Mouse (Mus musculus): ENCODE measurements around the gene Ubac2.

Ubac2 gene

DNA sequence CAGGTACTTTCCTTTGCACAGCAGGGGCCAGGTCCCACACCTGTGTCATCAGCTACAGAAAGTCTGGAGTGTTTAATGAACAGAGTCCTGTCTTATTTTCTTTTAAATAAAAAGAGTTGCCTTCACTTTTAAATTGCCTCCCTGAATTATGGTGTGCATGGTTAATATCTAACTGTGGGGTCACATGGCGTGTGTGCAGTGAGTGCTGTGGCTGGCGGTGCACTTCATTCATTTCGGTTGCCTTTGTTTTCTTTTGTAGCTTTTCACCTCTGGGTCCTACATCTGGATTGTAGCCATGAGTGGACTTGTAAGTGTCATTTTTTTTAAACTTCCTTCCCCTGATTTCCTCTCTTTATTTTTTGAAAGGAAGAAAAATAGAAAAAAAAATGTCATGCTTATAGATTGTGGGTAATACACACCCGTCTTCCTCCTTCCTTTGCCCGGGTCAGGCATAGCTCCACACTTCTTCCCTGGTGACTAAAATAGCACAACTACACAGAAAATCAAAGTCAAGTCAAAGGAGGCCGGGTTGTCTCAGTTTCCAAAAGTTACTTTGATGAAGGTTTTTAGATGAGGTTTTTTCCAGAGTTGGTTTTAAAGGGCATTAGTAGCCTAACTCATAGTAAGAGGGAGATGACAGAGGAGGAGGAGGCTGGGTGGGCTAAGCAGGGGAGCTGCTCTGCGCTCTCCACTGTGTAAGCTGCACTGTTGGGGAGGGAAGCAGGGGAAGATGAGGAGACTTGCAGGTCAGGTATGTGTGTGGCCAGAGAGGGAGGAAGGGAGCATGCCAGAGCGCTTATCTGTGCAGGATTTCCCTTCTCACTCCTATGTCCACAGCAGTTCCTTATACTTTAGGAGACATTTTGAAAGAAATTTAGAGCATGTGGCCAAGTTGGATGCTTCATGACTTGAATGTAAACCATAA is 104.9 kb downstream of the Ubac2 start:
- DNase-seq: no peak

DNA sequence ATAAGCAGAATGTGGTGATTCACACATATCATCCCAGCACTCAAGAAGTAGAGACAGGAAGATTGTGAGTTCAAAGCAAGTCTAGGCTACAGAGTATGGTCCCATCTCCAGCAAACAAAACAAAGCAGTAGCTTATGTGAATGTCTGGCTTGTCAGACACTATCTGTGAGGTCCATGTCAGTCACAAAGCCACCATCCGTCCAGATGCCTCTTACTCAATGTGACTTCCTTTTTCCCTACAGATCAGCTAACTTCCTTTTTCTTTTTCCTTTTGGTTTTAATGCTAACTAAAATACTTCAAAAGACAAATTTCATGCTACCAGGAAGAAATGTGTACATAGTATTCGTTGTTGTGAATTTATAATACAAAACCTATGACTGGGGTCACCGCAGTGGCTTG is 107.1 kb downstream of the Ubac2 start:
- no peak for DNase-seq

DNA sequence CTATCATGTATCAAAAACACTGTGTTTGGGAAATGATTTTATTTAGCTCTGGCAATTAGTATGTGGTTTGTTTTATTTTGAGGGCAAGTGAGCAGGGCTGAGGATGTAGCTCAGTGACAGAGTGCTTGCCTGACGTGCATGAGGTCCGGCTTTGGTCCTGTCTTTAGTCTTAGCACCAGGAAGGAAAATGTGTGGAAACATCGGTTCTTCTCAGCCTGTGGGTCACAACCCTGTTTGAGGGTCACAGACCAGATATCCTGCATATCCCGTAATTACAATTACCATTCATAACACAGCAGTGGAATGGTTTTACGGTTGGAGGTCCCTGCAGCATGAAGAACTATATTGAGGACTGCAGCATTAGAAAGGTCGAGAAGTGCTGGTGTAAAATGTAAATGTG is 107.6 kb downstream of the Ubac2 start:
- no peak for DNase-seq

DNA sequence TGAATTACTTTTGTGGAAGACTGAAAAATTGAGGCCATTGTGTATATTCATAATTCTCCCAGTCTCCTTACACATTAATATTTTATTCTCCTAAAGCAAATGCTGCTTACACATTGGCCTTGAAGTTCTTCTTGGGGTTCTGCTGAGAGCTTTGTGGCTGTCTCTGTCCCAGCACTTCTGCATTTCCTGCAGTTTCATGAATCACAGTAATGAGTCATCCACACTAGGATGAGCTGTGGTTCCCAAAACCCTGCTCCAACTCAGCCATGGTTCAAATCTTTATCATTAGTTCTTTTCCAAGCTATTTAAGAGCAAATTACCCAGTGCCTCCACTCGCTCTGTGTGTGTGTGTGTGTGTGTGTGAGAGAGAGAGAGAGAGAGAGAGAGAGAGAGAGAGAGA is 108.9 kb downstream of the Ubac2 start:
- DNase-seq: no peak

DNA sequence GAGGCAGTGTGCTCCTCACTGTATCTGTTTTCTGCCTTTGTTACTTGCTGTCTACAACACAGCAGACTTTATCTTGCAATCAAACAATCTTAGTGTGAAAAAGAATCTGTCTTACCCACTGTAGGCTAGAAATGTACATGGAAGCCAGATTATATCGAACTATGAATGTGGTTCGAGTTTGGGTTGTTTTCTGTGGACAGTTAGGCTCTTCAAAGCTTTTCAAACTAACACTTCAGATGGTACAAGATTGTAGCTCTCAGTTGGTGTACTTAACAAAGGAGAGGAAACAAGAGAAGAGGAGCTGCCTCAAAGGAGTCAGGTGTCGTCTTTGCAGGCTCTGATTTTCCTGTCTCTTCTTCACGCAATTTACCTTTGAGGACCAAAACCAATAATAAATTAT is 109.3 kb downstream of the Ubac2 start:
- DNase-seq: no peak

DNA sequence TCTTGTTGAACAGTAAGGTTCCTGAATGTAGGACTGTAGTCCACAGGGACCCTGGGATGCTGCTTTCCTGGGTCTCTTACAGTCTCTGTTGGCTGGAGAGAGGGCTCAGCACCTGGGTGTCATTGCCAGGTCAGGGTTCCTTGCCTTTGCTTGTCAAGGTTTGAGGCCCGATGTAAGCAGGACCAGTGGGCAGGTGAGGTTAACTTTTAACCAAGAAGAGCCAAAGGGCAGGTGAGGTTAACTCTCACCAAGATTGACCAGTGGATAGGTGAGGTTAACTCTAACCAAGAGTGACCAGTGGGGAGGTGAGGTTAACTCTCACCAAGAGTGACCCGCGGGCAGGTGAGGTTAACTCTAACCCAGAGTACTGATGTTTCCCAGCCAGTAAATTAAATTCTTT is 110.9 kb downstream of the Ubac2 start:
- DNase-seq: no peak

DNA sequence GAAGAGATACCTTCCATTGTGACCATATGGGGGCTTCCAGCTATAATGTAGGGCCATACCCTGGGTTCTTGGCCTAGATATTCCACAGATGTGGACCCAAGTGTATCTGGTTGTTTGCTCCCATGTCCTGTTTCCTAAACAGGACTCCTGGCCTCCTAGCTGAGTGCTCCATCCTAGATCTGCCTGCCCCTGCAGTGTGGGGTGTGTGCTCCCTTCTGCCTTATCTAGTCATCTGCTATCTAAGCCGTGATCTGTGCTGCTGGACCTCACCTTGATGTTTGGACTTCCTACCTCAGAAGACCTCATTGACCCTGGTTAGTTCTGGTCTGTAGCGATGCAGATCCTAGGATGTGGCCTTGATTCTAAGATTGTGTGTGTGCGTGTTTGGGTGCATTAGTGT is 111.4 kb downstream of the Ubac2 start:
- DNase-seq: no peak

DNA sequence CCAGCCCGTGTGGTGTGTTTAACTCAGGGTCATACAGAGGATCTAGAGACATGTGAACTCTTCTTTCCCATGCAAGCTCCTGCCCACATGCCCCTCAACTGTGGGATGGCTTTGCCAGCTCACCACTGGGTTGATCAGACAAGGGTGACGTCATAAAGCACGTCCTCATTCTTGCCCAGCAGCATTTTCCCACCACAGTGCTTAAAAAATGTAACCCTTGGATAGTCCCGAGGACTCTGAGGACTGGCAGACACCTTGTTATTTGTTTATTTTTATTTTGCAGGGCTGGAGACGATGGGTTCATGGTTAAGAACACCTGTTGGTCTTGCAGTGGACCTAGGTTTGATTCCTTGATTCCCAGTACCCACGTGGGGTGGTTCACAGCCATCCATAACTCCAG is 112.5 kb downstream of the Ubac2 start:
- no peak for DNase-seq

DNA sequence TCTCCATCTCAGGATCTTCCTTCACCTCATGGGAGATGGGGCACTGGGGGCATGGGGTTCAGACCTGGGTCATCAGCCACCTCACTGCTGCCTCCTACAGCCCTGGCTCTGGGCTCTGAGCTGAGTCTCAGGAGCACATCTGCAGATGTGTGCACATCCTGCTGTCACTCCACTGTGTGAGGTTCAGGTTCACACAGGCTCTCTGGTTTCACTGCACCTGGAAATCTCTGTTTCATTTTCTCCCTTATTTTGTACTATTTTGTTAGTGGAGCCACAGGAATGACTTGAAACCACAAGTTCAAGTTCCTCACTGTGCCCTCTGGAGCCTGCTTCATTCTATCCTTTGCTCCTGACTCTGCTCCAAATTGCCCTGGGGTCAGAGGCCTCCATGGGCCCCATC is 113.5 kb downstream of the Ubac2 start:
- DNase-seq: no peak

DNA sequence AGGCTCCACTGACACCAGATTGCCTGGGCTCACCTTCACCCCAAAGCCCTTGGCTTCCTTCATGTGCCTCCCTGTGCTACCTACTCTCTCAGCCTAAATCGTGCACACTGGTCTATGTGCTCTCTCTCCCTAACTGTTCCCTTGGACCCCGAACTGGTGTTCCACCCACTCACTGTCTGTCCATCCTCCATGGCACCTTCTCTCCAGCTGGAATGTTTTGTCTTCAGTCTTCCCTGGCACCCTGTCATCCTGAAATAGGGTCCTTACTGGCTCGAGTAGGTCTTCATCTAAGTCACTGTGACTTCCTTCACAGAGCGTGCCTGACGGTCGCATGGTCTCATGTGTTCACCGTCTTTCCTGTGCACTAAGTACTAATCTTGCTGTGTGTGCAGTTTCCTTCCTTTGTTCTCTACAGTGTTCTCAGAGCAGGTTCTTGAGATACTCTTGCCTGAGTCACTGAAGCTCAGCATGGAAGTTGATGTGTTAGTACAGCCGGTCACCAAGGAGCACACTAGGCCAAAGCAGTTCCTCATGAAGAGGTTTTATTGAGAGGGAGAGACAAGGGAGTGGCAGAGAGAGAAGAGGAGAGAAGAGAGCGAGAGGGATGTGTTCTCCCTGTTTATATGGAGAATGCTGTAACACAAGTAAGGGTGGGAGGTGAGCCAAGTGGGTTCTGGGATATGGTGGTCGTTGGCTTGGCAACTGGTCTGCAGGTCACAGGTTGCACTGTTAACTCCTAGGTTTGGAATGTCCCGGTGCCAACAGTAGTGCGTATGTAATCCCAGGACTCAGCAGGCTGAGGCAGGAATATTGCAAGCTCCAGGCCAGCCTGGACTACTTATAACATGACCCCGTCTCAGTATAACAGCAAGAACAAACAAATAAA is 114.2 kb downstream of the Ubac2 start:
- DNase-seq: no peak

DNA sequence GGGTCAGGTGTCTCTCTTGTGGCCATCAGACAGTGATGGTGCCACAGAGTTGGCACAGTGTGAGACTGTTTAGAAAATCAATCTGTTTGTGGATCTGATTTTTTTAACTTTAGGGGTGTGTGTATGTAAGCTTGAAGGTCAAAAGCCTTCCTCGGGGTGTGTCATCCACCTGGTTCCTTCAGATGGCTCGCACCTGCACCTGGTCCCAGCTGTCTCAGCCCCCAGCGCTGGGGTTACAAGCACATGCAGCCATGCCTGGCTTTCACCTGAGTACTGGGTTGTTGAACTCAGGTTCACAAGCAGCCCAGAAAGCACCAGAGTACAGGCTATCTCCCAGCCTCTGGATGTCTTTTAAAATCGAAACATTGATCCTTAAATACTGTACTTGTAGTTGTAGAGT is 115.2 kb downstream of the Ubac2 start:
- DNase-seq: no peak

DNA sequence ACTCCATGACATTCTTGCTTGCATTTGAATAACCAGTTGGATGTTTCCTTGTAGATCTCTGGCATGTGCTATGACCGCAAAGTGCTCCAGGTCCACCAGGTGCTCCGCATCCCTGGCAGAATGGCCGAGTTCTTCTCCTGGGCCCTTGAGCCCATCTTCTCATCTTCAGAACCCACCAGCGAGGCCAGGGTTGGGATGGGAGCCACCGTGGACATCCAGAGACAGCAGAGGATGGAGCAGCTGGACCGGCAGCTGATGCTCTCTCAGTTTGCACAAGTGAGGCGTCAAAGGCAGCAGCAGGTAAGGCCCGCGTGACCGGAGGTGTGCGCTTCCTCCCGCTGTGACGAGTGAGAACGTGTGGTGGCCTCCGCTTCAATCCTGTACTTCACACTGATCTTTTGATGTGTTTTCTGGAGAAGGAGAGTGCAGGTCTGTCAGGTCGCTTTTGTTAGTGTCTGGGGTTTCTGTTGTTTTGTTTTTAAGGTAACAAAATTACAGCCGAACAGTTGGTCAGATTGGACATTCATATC is 115.8 kb downstream of the Ubac2 start:
- DNase-seq: no peak

DNA sequence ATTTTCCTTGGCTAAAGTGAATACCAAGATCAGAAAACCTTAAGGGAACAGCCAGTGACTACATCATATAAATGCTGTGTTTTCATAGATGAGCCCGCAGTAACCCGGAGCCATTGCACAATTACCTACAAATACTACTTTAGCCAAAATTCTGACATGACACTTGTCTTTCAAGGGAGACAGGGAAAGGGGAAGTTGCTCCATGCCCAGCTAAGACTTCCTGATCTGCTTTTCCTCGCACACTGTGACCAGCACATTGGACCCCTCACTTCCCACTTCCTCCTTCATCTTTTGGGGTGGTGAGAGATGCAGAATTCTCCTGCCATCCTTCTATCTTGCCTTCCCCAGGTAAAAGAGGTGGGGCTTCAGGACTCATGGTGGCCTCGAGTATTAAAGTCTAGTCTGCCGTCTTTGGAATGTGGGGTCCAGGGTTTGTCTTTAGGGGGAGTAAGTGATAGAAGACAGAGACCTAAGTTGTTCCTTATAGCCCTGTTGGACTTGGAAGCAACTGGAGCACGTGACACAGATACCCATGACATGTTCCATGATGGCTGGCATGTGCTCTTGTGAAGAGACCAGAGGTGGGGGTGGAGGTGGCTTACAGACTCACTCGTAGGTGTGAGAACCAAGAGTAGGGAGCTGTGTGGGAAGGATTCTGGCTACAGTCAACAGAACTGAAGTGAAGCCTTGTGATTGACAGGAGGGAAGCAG is 116.6 kb downstream of the Ubac2 start:
- no peak for DNase-seq

DNA sequence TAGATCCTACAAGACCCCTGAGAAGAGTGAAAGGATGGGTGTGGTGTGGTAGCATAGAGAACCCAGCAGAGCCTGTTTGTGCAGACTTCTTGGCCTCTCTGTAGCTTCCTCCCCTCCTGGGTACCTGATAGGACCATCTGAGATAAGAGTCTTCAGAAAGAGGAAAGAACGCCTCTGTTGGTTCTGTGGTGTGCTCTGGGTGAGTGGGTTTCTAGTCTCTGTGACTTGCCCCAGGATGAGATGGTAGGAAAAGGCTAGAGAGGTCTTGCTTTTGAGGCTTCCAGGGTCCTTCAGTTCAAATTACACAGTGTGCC is 117.1 kb downstream of the Ubac2 start:
- DNase-seq: no peak

DNA sequence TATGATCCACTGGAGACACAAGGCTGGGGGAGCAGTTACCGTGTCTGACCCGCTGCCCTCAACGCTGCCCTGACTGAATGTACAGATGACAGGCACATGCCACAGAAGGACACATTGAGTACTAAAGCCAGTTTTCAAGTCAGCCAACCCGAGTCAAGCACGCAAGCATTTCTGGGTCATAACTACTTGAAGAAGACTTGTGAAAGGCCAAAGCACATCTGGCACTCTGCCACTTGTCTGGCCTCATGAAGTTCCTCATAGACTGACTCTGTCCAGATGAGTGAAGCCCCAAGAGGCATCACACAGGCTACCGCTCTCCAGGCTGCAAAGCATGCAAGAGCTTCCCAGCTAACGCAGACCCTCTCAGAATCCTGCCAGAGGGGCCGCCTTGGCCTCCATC is 118.4 kb downstream of the Ubac2 start:
- peak in 1 of 2 experiments; percentile 22 for DNase-seq

DNA sequence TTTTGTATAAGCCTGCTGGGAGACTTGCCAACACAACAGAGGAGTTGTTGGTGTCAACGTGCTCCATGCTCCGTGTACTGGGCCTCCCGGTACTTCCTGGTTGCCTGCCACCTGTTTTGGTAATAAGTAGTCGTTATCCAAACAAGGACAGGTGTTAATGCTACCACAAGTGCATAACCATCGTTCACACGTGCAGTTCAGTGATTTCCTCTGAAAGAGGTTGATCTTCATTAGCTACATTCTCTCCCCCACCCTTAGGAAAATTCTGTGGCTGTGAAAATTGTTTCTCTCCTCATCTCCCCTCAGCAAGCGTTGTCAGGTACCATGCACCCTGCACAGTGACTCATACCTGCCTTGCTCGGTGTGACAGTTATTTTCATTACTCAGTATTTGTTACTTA is 121.0 kb downstream of the Ubac2 start:
- DNase-seq: no peak

DNA sequence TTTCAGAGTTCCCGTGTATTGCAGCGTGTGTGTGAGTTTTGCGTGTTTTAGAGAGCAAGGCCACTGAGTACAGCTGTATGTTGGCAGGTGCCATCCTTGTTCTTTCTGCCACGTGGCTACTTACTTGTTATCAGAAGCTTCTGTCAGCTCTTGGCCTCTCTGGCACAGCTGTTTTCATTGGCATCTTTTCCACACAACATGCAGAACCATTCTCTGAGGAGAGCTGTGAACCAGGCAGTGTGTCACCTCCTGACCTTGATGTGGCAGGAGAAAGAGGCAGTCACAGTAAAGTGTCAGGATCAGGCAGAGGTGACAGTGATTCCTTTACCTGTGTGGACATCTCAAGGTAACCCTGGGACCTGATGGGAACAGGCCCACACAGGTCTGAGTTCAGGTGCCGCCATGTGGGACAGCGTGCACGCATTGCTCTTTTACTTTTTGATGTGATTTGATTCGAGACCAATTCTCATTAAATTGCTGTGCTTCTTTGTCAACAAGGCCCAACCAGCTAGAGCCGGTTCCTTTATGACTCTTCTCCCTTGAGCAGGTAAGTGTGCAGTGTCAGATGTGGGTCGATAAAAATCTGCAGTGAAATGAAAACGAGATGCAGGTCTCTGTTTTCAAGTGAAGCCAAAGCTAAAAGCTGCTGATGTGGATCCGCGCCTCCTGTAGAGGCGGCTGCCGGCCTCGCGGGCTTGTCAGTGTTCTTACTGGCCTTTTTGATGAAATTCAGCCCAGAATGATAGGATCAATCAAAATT is 122.1 kb downstream of the Ubac2 start:
- no peak for DNase-seq

DNA sequence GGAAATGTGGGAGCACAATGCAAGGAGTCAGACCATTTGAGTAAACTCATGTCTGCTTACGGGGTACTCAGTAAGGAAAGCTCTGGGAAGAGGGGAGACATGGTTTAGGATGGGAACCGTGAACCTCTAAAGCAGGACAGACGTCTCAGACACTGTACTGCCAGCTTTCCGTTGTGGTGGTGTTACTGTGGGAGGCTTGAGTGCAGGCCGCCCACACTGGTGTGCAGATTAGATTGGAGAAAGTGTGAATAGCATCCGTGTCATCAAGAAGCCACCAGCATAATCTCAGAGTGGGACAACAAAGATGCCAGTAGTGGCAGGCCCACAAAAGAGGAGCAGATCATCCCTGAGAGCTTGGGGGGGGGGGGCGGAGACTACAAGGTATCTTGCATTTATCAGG is 123.8 kb downstream of the Ubac2 start:
- no peak for DNase-seq

DNA sequence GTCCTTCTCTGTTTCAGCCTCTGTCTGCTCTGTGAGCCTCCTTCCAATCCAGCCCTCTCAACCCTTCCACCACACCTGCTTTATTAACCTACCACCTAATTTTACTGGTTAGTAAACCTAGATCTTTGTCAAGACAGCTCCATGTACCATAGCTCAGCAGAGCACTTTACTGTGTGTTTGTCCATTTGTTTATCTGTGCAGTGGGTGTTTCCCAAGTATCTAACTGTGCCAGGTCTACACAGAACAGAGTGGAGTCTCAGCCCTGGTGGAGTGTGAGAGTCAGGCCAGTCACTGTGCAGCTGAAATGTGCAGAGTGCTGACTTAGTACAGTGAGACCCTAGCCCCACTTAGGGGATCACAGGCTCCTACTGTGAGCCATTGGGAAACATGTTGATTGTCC is 125.4 kb downstream of the Ubac2 start:
- no peak for DNase-seq

DNA sequence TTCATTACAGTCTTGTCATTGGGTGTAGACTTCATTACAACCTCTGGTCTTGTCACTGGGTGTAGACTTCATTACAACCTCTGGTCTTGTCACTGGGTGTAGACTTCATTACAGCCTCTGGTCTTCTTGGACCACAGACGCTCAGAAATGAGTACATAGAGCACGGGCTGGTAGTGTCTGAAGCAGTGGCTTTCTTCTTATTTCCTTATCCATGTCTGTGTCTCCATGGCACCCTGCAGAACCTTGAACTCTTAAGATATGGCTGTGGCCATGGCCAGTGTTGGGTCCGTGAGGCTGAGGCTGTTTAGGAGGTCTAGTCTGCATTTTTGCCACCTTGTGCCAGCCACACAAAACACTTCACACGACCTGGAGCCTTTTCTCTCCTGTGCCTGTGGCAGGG is 129.8 kb downstream of the Ubac2 start:
- no peak for DNase-seq

DNA sequence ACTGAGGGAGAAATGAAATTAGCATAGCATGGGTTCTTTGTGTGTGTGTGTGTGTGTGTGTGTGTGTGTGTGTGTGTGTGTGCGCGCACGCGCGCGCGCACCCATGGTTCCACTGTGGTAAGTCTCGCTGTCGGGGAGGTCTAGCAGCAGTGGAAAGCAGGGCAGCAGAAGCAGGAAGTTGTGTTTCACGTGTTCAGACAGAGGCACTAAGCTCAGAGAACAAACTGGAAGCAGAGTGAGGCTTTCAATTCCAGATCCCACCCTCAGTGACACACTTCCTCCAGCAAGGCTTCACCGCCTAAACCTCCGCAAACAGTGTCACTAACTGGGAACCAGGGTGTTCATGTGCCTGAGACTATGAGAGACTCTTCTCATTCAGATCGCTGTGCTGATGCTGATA is 131.1 kb downstream of the Ubac2 start:
- DNase-seq: no peak

DNA sequence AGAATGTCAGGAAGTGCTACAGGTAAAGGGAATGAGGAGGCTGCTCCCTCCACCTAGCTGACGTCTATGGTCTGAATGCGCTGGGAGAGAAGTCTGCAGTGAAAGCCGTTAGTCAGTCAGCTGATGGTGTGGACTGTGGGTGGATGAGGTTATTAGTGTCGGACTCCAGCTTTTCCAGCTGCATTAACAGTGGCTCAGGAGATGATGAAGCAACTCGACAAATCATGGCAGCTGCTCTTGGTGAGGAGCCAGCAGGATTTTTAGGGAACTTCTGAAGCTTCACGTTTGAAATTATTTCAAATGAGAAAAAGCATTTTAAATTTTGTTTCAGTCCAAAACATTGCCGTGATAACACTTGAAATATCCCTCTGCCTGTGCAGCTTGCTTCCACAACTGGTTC is 131.9 kb downstream of the Ubac2 start:
- DNase-seq: no peak

DNA sequence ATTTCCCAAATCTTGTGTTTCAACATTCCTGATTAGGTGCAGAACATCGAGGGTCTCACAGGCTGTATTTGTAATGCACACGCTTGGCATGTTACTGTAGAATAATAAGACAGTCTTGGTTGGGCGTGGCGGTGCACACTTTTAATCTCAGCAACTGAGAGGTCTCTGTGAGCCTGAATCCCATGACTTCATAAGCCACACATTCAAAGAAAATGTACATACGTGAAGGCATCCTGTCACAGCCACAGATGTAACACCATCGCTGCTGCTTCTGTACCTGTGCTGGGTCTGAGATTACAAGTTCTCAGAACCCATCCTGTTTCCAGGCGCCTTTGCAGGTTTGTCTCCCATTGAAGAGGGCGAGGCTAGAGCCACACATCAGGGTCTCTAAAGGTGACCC is 133.3 kb downstream of the Ubac2 start:
- DNase-seq: no peak

Data from cerebellum, postnatal 25 days (tissue).